Comparison of ENCODE assay signal across 13 mouse cellular contexts in genomic region chr19:28608747-28609146, GRCm38 (mm10).
DNase-seq lines count a peak whose midpoint lies in the region; ATAC-seq and TF ChIP-seq lines count a peak whose summit lies in the region.
"Had no signal": no experiment of that assay in that cellular context is flagged by ENCODE, and none has a peak within 500 bp of the region (broad histone marks: within the 10 kb centered on the region; RNA-seq: fewer than 3 reads in every experiment).

No protein-coding gene starts in this region.

- no peak overlapping the region for H3K4me3 ChIP-seq in heart, embryonic 10.5 days
- no peak overlapping the region for H3K4me3 ChIP-seq in heart, embryonic 11.5 days (ENCODE audit: low read depth, low read length)
- H3K4me3 ChIP-seq in forebrain, postnatal 0 days (ENCODE audit: low read depth, low read length): no peak overlapping the region
- no peak overlapping the region for H3K4me3 ChIP-seq in midbrain, embryonic 12.5 days

- H3K27me3 ChIP-seq in heart, embryonic 10.5 days (ENCODE audit: insufficient read depth, poor library complexity, severe bottlenecking): no peaks in the 10 kb centered on the region
- H3K27me3 ChIP-seq in heart, embryonic 11.5 days (ENCODE audit: control insufficient read depth, insufficient read depth, low read length): no peaks in the 10 kb centered on the region
- H3K27me3 ChIP-seq in forebrain, postnatal 0 days (ENCODE audit: insufficient read depth, low read length): no peaks in the 10 kb centered on the region
- peaks cover 65% of the 10 kb centered on the region for H3K27me3 ChIP-seq in midbrain, embryonic 12.5 days

- no peak for ATAC-seq in heart, embryonic 11.5 days (replicated peaks; ENCODE audit: insufficient number of reproducible peaks, low FRiP score, low TSS enrichment)
- peak; percentile 40 for ATAC-seq in forebrain, postnatal 0 days
- ATAC-seq in midbrain, embryonic 12.5 days (ENCODE audit: low FRiP score, low read depth): peak; percentile 90

- H3K9me3 ChIP-seq in heart, embryonic 10.5 days: no peaks in the 10 kb centered on the region
- H3K9me3 ChIP-seq in heart, embryonic 11.5 days (replicated peaks; ENCODE audit: control insufficient read depth, low read length): no peaks in the 10 kb centered on the region
- H3K9me3 ChIP-seq in forebrain, postnatal 0 days (ENCODE audit: low read length): no peaks in the 10 kb centered on the region
- H3K9me3 ChIP-seq in midbrain, embryonic 12.5 days: no peaks in the 10 kb centered on the region

- H3K4me1 ChIP-seq in heart, embryonic 10.5 days: peaks cover 10% of the 10 kb centered on the region; the same call in 1 of the 2 replicates
- no peaks in the 10 kb centered on the region; the same call in 1 of the 2 replicates for H3K4me1 ChIP-seq in heart, embryonic 11.5 days (ENCODE audit: control insufficient read depth, insufficient read depth, low read length)
- no peaks in the 10 kb centered on the region for H3K4me1 ChIP-seq in forebrain, postnatal 0 days (ENCODE audit: insufficient read depth)
- peaks cover 12% of the 10 kb centered on the region for H3K4me1 ChIP-seq in midbrain, embryonic 12.5 days

- no peak for DNase-seq in heart, embryonic 10.5 days (ENCODE audit: low spot score)
- DNase-seq in adipocyte (ENCODE audit: low spot score): peak; percentile 19
- DNase-seq in forebrain, postnatal 0 days: no peak
- DNase-seq in liver: no peak
- no peak for DNase-seq in c-Kit-positive CD71-positive TER-119-positive erythroid progenitor cells, embryonic 14.5 days (ENCODE audit: low spot score)
- DNase-seq in adrenal gland, postnatal 10 days: no peak
- DNase-seq: B cell, adult 2 months; gastrocnemius, postnatal 10 days; kidney, adult 2 months; thymus, adult 18-20 months had no signal

- no peaks in the 10 kb centered on the region for H3K36me3 ChIP-seq in heart, embryonic 10.5 days
- no peaks in the 10 kb centered on the region for H3K36me3 ChIP-seq in heart, embryonic 11.5 days (ENCODE audit: control insufficient read depth, insufficient read depth, low read length)
- no peaks in the 10 kb centered on the region for H3K36me3 ChIP-seq in forebrain, postnatal 0 days (ENCODE audit: insufficient read depth)
- H3K36me3 ChIP-seq in midbrain, embryonic 12.5 days: no peaks in the 10 kb centered on the region

- no peak overlapping the region for H3K4me2 ChIP-seq in heart, embryonic 11.5 days
- H3K4me2 ChIP-seq in forebrain, postnatal 0 days (ENCODE audit: low read depth): no peak overlapping the region
- peak overlapping the region; percentile 11; the same call in 1 of the 2 replicates for H3K4me2 ChIP-seq in midbrain, embryonic 12.5 days (replicated peaks)
- H3K4me2 ChIP-seq: liver, embryonic 11.5 days had no signal

- no peak overlapping the region for H3K9ac ChIP-seq in heart, embryonic 11.5 days (ENCODE audit: low read depth, low read length)
- no peak overlapping the region for H3K9ac ChIP-seq in forebrain, postnatal 0 days
- no peak overlapping the region for H3K9ac ChIP-seq in midbrain, embryonic 12.5 days (replicated peaks)

- peak overlapping the region; percentile 1; the same call in 1 of the 2 replicates for H3K27ac ChIP-seq in heart, embryonic 10.5 days
- no peak overlapping the region for H3K27ac ChIP-seq in heart, embryonic 11.5 days (ENCODE audit: low read depth, low read length)
- peak overlapping the region; percentile 40; the same call in 1 of the 2 replicates for H3K27ac ChIP-seq in forebrain, postnatal 0 days (ENCODE audit: low read depth, low read length)
- H3K27ac ChIP-seq in midbrain, embryonic 12.5 days (replicated peaks): peak overlapping the region; percentile 46

- 88% methylated on average over 5 of the region's 5 CpGs for WGBS in heart, embryonic 10.5 days
- WGBS in heart, embryonic 11.5 days (ENCODE audit: insufficient replicate concordance): 87% methylated on average over 5 of the region's 5 CpGs
- WGBS in forebrain, postnatal 0 days: 27% methylated on average over 5 of the region's 5 CpGs
- WGBS in midbrain, embryonic 12.5 days: 37% methylated on average over 5 of the region's 5 CpGs

- no peak for TF ChIP-seq CTCF in forebrain, postnatal 0 days (IDR thresholded peaks at IDR 0.05; ENCODE audit: low read depth)
